Comparison of ENCODE assay signal across 8 mouse cellular contexts in genomic region chr8:64941495-64941894, GRCm38 (mm10). TPM values are rescaled to one million over a fixed set of nuclear protein-coding genes. Genes with fewer than 3 reads are reported as not detected.
DNase-seq lines count a peak whose midpoint lies in the region; ATAC-seq and TF ChIP-seq lines count a peak whose summit lies in the region.

No protein-coding gene starts in this region.

- intact Hi-C loops in left cerebral cortex, adult 2 months (cut with DNase I): loop anchor here (1.0 to 5.0 kb wide), 4 partner anchors 164 to 323 kb away; no protein-coding TSS in a partner anchor

- no peak overlapping the region for H3K27ac ChIP-seq in cerebellum, adult 2 months (ENCODE audit: insufficient read depth, low read length)
- no peak overlapping the region for H3K27ac ChIP-seq in left cerebral cortex, adult 2 months

- DNase-seq in MN1 (ENCODE audit: low spot score): peak; percentile 61
- peak; percentile 74 to 89 for DNase-seq in cerebellum, adult 2 months
- peak; percentile 89 for DNase-seq in induced T-regulatory cell, adult 2 months (ENCODE audit: low read depth)
- peak; percentile 77 to 89 for DNase-seq in left cerebral cortex, adult 2 months (ENCODE audit: extremely low spot score in 1 of 2, low spot score in 2 of 2)
- DNase-seq in right cerebral cortex, postnatal 25 days: peak; percentile 80
- DNase-seq in urinary bladder, postnatal 25 days (ENCODE audit: low spot score): peak; percentile 76

- 1% methylated on average over 9 of the region's 9 CpGs for WGBS in cerebellum, adult 2 months

- H3K27me3 ChIP-seq in cerebellum, adult 2 months (ENCODE audit: control insufficient read depth, insufficient read depth, low read length): no peaks in the 10 kb centered on the region

- TF ChIP-seq POLR2A in cerebellum, adult 2 months (IDR thresholded peaks at IDR 0.05; ENCODE audit: borderline replicate concordance, insufficient read depth, low read length): no peak

- peak overlapping the region; percentile 21 for H3K4me3 ChIP-seq in cerebellum, adult 2 months (replicated peaks; ENCODE audit: insufficient read depth, low read depth, low read length)
- no peak overlapping the region for H3K4me3 ChIP-seq in left cerebral cortex, adult 2 months

- ATAC-seq in frontal cortex, adult (ENCODE audit: low TSS enrichment): peak; percentile 62
- ATAC-seq in megakaryocyte progenitor cell, adult 5-6 weeks (replicated peaks; ENCODE audit: poor library complexity): peak; percentile 88

- TF ChIP-seq CTCF in cerebellum, adult 2 months (IDR thresholded peaks at IDR 0.05; ENCODE audit: borderline replicate concordance, insufficient read depth, low read depth, low read length): peak; percentile 87; the same call in 1 of the 2 replicates
- TF ChIP-seq CTCF in left cerebral cortex, adult 2 months (IDR thresholded peaks at IDR 0.05): peak; percentile 92

- 0 out of 2 replicates have a peak, but pooled peaks cover 2% of the 10 kb centered on the region for H3K4me1 ChIP-seq in cerebellum, adult 2 months (ENCODE audit: control insufficient read depth, insufficient read depth, low read length)

RNA-seq across cellular contexts. Expression of gene Tmem192, which starts 5.5 kb away (rescaled TPM):
- polyA plus RNA-seq in cerebellum, adult 2 months (2012; rRNA removed): 42.8 and 48.4 TPM in 2 replicates
- 10 to 100 TPM; 24.0 to 24.1 TPM for total RNA-seq in left cerebral cortex, adult 2 months (2021)
- 30.9 and 32.4 TPM in 2 replicates for total RNA-seq in megakaryocyte progenitor cell, adult 5-6 weeks (2015)
- 17.6 and 20.7 TPM in 2 replicates for total RNA-seq in megakaryocyte progenitor cell, adult 5-6 weeks (2017)

RNA-seq across cellular contexts. Expression of gene Trim75, which starts 46.1 kb away (rescaled TPM):
- not detected in 2 replicates for polyA plus RNA-seq in cerebellum, adult 2 months (2012; rRNA removed)
- total RNA-seq in left cerebral cortex, adult 2 months (2021): not detected
- not detected in 2 replicates for total RNA-seq in megakaryocyte progenitor cell, adult 5-6 weeks (2015)
- total RNA-seq in megakaryocyte progenitor cell, adult 5-6 weeks (2017): not detected in 2 replicates
